Mouse (Mus musculus) myocyte (in vitro differentiated cells): ENCODE measurements around the gene Fgr. TPM values are rescaled to one million over a fixed set of nuclear protein-coding genes. Genes with fewer than 3 reads are reported as not detected.

Experiments
- H3K27me3 ChIP-seq: one replicate; pipeline ENCODE4 v1.6.1; 2011; ENCODE audit not compliant: control insufficient read depth, insufficient read depth, insufficient read length
- H3K36me3 ChIP-seq: one replicate; pipeline ENCODE4 v1.6.1; 2011; ENCODE audit not compliant: control insufficient read depth, insufficient read depth
- H3K4me2 ChIP-seq: one replicate; pipeline ENCODE4 v1.6.1; 2011; ENCODE audit warnings: low read depth, control low read depth
- H3K4me3 ChIP-seq: one replicate; pipeline ENCODE4 v1.5.1; 2011; ENCODE audit warnings: mild to moderate bottlenecking, control low read depth, moderate library complexity
- H3K79me2 ChIP-seq: one replicate; pipeline ENCODE4 v1.6.1; 2011; ENCODE audit not compliant: control insufficient read depth, insufficient read depth
- H3ac ChIP-seq: one replicate; pipeline ENCODE4 v1.6.1; 2011; ENCODE audit not compliant: control insufficient read depth, insufficient read length
- CEBPB ChIP-seq: IDR thresholded peaks from 2 replicates; pipeline ENCODE4 v1.6.1; 2011; ENCODE audit warnings: mild to moderate bottlenecking, moderate library complexity; ENCODE audit not compliant: poor library complexity, insufficient read depth, severe bottlenecking
- E2F4 ChIP-seq: IDR thresholded peaks from one replicate; pipeline ENCODE4 v1.6.1; 2011; ENCODE audit warnings: mild to moderate bottlenecking, control low read depth, moderate library complexity; ENCODE audit not compliant: insufficient read depth
- MAX ChIP-seq: IDR thresholded peaks from one replicate; pipeline ENCODE4 v1.6.1; 2011; ENCODE audit warnings: low read depth, mild to moderate bottlenecking, control low read depth
- MYOD1 ChIP-seq, 3 experiments: IDR thresholded peaks; one replicate each; pipeline ENCODE4 v1.6.1; 2011; ENCODE audit warnings: control low read depth in 2 of 3, low read depth in 2 of 3, mild to moderate bottlenecking in 2 of 3, moderate library complexity in 1 of 3; ENCODE audit not compliant: insufficient read length in 2 of 3, control insufficient read depth in 1 of 3
- MYOG ChIP-seq, 3 experiments: IDR thresholded peaks; one replicate each; pipeline ENCODE4 v1.6.1; 2011; ENCODE audit warnings: control low read depth in 2 of 3, low read depth in 2 of 3, mild to moderate bottlenecking in 2 of 3; ENCODE audit not compliant: insufficient read length in 2 of 3, control insufficient read depth in 1 of 3, insufficient read depth in 1 of 3
- POLR2A ChIP-seq: IDR thresholded peaks from one replicate; pipeline ENCODE4 v1.6.1; 2011; ENCODE audit warnings: low read depth, mild to moderate bottlenecking, control low read depth, moderate library complexity; ENCODE audit not compliant: insufficient read length
- POLR2AphosphoS2 ChIP-seq: IDR thresholded peaks from one replicate; pipeline ENCODE4 v1.6.1; 2011; ENCODE audit warnings: low read depth, control low read depth; ENCODE audit not compliant: insufficient read length
- REST ChIP-seq: IDR thresholded peaks from one replicate; pipeline ENCODE4 v1.6.1; 2011; ENCODE audit warnings: mild to moderate bottlenecking, control low read depth, moderate library complexity; ENCODE audit not compliant: insufficient read depth, insufficient read length
- SRF ChIP-seq: IDR thresholded peaks from one replicate; pipeline ENCODE4 v1.6.1; 2011; ENCODE audit warnings: low read depth; ENCODE audit not compliant: control insufficient read depth, insufficient read length
- TCF12 ChIP-seq: IDR thresholded peaks from one replicate; pipeline ENCODE4 v1.6.1; 2011; ENCODE audit warnings: mild to moderate bottlenecking, control low read depth; ENCODE audit not compliant: poor library complexity, insufficient read depth, severe bottlenecking
- TCF3 ChIP-seq: IDR thresholded peaks from one replicate; pipeline ENCODE4 v1.6.1; 2011; ENCODE audit warnings: low read depth, control low read depth; ENCODE audit not compliant: insufficient read length
- USF1 ChIP-seq: IDR thresholded peaks from one replicate; pipeline ENCODE4 v1.6.1; 2011; ENCODE audit warnings: low read depth, mild to moderate bottlenecking, control low read depth, moderate library complexity
- polyA plus RNA-seq: library from polyadenylated mRNA; unstranded; fragments of >200 nt; fragmentation: generic; extraction: Trizol; gene quantifications from one replicate; pipeline ENCODE4 v1.2.1, GENCODE M21; 2012; ENCODE audit warnings: missing spikeins

Gene Fgr
- polyA plus RNA-seq, 1 experiment: not detected

- Histone ChIP-seq H3K36me3 (no peaks in the 10 kb centered on the region), H3ac (no peak overlapping the region), H3K4me3 (no peak overlapping the region), H3K4me2 (no peak overlapping the region), H3K79me2 (no peaks in the 10 kb centered on the region), H3K27me3 (peaks cover 38% of the 10 kb centered on the region)
- TF ChIP-seq MYOG (IDR thresholded peaks at IDR 0.05; ENCODE audit: control insufficient read depth in 1 of 3, insufficient read depth in 1 of 3, insufficient read length in 2 of 3, low read depth in 2 of 3): no peak
- no peak for TF ChIP-seq POLR2A
- no peak for TF ChIP-seq SRF
- no peak for TF ChIP-seq CEBPB
Observed at GRCm38 (mm10) chr4:132972556-132972955, 1.3 kb upstream of the Fgr start.

GRCm38 (mm10) chr4:132973186-132973585 lies 709 bp upstream of the Fgr start:
- Histone ChIP-seq H3ac (no peak overlapping the region), H3K4me2 (no peak overlapping the region), H3K36me3 (no peaks in the 10 kb centered on the region), H3K4me3 (no peak overlapping the region), H3K79me2 (no peaks in the 10 kb centered on the region), H3K27me3 (peaks cover 40% of the 10 kb centered on the region)
- TF ChIP-seq CEBPB: no peak
- no peak for TF ChIP-seq E2F4
- TF ChIP-seq USF1: no peak
- no peak for TF ChIP-seq REST
- no peak for TF ChIP-seq TCF12
- no peak for TF ChIP-seq MYOG (IDR thresholded peaks at IDR 0.05; ENCODE audit: control insufficient read depth in 1 of 3, insufficient read depth in 1 of 3, insufficient read length in 2 of 3, low read depth in 2 of 3)
- TF ChIP-seq POLR2A: no peak
- TF ChIP-seq TCF3: no peak
- TF ChIP-seq MYOD1 (IDR thresholded peaks at IDR 0.05; ENCODE audit: control insufficient read depth in 1 of 3, insufficient read length in 2 of 3, low read depth in 2 of 3): no peak
- TF ChIP-seq MAX: no peak
- no peak for TF ChIP-seq SRF
- TF ChIP-seq POLR2AphosphoS2: no peak

GRCm38 (mm10) chr4:132974904-132975303 lies 1.0 kb downstream of the Fgr start:
- Histone ChIP-seq H3K27me3 (peaks cover 40% of the 10 kb centered on the region), H3K36me3 (no peaks in the 10 kb centered on the region), H3ac (no peak overlapping the region), H3K4me3 (no peak overlapping the region), H3K4me2 (no peak overlapping the region), H3K79me2 (no peaks in the 10 kb centered on the region)
- no peak for TF ChIP-seq REST

- peaks cover 41% of the 10 kb centered on the region for H3K27me3 ChIP-seq
- H3K4me2 ChIP-seq: no peak overlapping the region
- H3ac ChIP-seq: no peak overlapping the region
- H3K36me3 ChIP-seq: no peaks in the 10 kb centered on the region
- TF ChIP-seq TCF3 (no peak), E2F4 (no peak), TCF12 (no peak), USF1 (no peak), POLR2AphosphoS2 (no peak), MYOD1 (IDR thresholded peaks at IDR 0.05; ENCODE audit: control insufficient read depth in 1 of 3, insufficient read length in 2 of 3, low read depth in 2 of 3) (no peak)
- H3K4me3 ChIP-seq: no peak overlapping the region
- no peaks in the 10 kb centered on the region for H3K79me2 ChIP-seq
Observed at GRCm38 (mm10) chr4:132975791-132976190, 1.9 kb downstream of the Fgr start.

- TF ChIP-seq MYOD1 (IDR thresholded peaks at IDR 0.05; ENCODE audit: control insufficient read depth in 1 of 3, insufficient read length in 2 of 3, low read depth in 2 of 3) (no peak), POLR2AphosphoS2 (no peak), CEBPB (no peak), TCF3 (no peak), TCF12 (no peak), E2F4 (no peak), MYOG (IDR thresholded peaks at IDR 0.05; ENCODE audit: control insufficient read depth in 1 of 3, insufficient read depth in 1 of 3, insufficient read length in 2 of 3, low read depth in 2 of 3) (no peak), REST (no peak), SRF (no peak), MAX (no peak), USF1 (no peak), POLR2A (no peak)
- H3K27me3 ChIP-seq: peaks cover 50% of the 10 kb centered on the region
Observed at GRCm38 (mm10) chr4:132976729-132977128, 2.8 kb downstream of the Fgr start.

More at GRCm38 (mm10) chr4:132976729-132977128, 2.8 kb downstream of the Fgr start:
- Histone ChIP-seq H3ac (no peak overlapping the region), H3K36me3 (no peaks in the 10 kb centered on the region), H3K79me2 (no peaks in the 10 kb centered on the region), H3K4me2 (no peak overlapping the region), H3K4me3 (no peak overlapping the region)
